Mouse (Mus musculus) thymus, adult 2 months (tissue): ENCODE results near the gene Pld6. TPM values are rescaled to one million over a fixed set of nuclear protein-coding genes. Genes with fewer than 3 reads are reported as not detected.
A peak's percentile ranks its signal among the peaks of the same experiment; 100 is the strongest.

Experiments used
- DNase-seq: peaks from one replicate; pipeline ENCODE4 v3.0.0; 2021
- H3K27ac ChIP-seq: fragments of 200-500 bp; 2 replicates; pipeline ENCODE4 v1.5.1; 2012; ENCODE audit warnings: low read length, control low read depth; ENCODE audit not compliant: control insufficient read depth, insufficient read depth
- H3K27me3 ChIP-seq: fragments of 200-500 bp; 2 replicates; pipeline ENCODE4 v1.6.1; 2012; ENCODE audit warnings: mild to moderate bottlenecking, low read length, moderate library complexity, mixed read lengths; ENCODE audit not compliant: control insufficient read depth, insufficient read depth
- H3K36me3 ChIP-seq: fragments of 200-500 bp; 2 replicates; pipeline ENCODE4 v1.6.1; 2012; ENCODE audit warnings: mild to moderate bottlenecking, low read length, moderate library complexity; ENCODE audit not compliant: control insufficient read depth, insufficient read depth
- H3K4me1 ChIP-seq: fragments of 200-500 bp; replicated peaks from 2 replicates; pipeline ENCODE4 v1.6.1; 2012; ENCODE audit warnings: low read length; ENCODE audit not compliant: control insufficient read depth, insufficient read depth
- H3K4me3 ChIP-seq: fragments of 200-500 bp; 2 replicates; pipeline ENCODE4 v1.5.1; 2012; ENCODE audit warnings: mild to moderate bottlenecking, low read length, control low read depth, moderate library complexity; ENCODE audit not compliant: control insufficient read depth, insufficient read depth
- CTCF ChIP-seq: fragments of 200-500 bp; IDR thresholded peaks from 2 replicates; pipeline ENCODE4 v1.5.1; 2012; ENCODE audit warnings: mild to moderate bottlenecking, control low read depth, low read length, moderate library complexity, borderline replicate concordance; ENCODE audit not compliant: control insufficient read depth, poor library complexity, insufficient read depth; ENCODE audit errors: extremely low read depth
- POLR2A ChIP-seq: fragments of 200-500 bp; IDR thresholded peaks from 2 replicates; pipeline ENCODE4 v1.6.1; 2012; ENCODE audit warnings: mild to moderate bottlenecking, low read length, control low read depth, moderate library complexity; ENCODE audit not compliant: control insufficient read depth, poor library complexity, insufficient read depth; ENCODE audit errors: extremely low read depth
- WGBS: fragments of 180-500 bp; shearing (Covaris S2); methylation state at CpG from one replicate; pipeline ENCODE4 v1.1.7; 2018; 5-methylcytosine and 5-hydroxymethylcytosine counted together
- polyA plus RNA-seq: library from polyadenylated mRNA; depleted of rRNA; stranded (reverse); fragments of >200 nt; gene quantifications from 2 replicates; pipeline ENCODE4 v1.2.3, GENCODE M21; 2012; rRNA removed

The Pld6 gene
- polyA plus RNA-seq: 1.8 and 2.0 TPM in 2 replicates

DNA sequence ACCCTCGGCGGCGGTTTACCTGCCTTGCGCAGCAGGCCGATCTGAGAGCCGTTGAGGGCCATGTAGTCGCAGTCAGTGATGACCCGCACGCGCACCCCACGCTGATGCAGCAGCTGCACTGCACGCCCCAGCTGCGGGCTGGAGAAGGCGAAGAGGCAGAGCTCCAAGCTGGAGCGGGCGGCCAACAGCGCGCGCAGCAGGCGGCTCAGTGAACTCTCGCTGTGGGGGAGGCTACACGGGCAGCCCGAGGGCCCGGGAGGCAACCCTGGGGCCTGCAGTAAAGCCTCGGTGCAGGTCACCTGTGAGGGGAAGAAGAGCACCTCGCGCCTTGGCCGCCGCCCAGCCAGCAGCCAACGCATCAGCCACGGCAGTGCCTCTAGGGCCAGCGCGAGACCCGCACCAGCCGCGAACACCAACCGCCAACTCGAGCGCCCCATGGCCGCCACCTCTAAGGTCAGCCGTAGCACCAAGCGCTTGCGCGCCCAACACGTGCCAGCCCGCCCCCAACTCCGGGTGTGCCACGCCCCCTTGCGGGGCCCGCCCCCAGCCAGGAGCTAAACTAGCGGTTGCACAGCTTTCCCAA lies at the start of gene Pld6:
Gene Pld6 (minus strand): TSS at position 447 of the 583 bp plus-strand sequence.
- WGBS: 2% methylated on average over 51 of the region's 51 CpGs
- no peak within 1 kb of the TSS for H3K27ac ChIP-seq
- peak; percentile 74 for DNase-seq

DNA sequence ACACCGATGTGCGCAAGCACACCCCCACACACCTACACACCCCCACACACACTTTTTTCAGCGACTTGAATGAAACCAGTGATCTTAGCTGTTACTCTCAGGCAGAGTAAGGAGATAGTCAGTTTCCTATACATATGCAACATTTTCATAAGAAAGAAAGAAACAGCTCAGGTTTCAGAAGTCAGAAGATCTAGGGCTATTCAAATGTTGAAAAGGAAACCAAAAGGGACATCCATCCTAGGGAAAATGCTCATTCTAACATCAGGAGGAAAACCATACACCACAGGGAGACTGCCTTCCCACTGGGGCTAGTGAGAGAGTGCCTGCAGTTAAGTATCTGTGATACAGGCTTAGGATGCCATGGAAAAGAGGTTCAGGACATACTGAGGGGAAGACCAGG lies 34.2 kb upstream of the Pld6 start:
- no peaks in the 10 kb centered on the region for H3K27me3 ChIP-seq
- H3K4me1 ChIP-seq: no peaks in the 10 kb centered on the region
- H3K27ac ChIP-seq: no peak overlapping the region
- WGBS: 94% methylated on average over 3 of the region's 3 CpGs
- no peak for DNase-seq
- TF ChIP-seq POLR2A (no peak), CTCF (no peak)
- H3K36me3 ChIP-seq: peaks cover 96% of the 10 kb centered on the region
- H3K4me3 ChIP-seq: no peak overlapping the region

More for the DNA sequence above, at the start of gene Pld6:
- TF ChIP-seq CTCF (no peak), POLR2A (no peak)
- Histone ChIP-seq H3K4me1 (peaks cover 9% of the 10 kb centered on the region), H3K27me3 (no peaks in the 10 kb centered on the region), H3K36me3 (peaks cover 6% of the 10 kb centered on the region), H3K4me3 (peak within 1 kb of the TSS; percentile 39)

DNA sequence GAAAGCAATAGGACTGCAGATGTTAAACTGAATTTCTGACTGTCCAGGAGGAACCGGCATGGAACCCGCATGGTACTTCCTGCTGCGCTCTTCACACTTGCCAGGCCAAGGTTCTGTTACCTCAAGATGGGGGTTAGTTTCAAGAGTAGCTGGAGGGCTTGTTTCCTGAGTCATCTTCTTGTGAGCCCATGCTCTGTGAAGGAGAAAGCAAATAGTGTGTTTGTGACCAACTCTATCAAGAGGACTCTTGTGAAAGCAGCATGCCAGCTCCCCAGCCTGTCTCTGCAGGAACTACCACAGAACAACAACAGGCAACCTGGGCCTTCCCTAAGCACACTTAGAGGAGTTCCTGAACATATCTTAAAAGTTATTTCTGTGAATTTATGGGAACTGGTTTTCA lies 30.5 kb upstream of the Pld6 start:
- Histone ChIP-seq H3K36me3 (peaks cover 62% of the 10 kb centered on the region), H3K27me3 (no peaks in the 10 kb centered on the region), H3K4me1 (no peaks in the 10 kb centered on the region), H3K4me3 (no peak overlapping the region), H3K27ac (no peak overlapping the region)
- no peak for DNase-seq
- TF ChIP-seq CTCF: no peak
- 94% methylated on average over 3 of the region's 3 CpGs for WGBS

DNA sequence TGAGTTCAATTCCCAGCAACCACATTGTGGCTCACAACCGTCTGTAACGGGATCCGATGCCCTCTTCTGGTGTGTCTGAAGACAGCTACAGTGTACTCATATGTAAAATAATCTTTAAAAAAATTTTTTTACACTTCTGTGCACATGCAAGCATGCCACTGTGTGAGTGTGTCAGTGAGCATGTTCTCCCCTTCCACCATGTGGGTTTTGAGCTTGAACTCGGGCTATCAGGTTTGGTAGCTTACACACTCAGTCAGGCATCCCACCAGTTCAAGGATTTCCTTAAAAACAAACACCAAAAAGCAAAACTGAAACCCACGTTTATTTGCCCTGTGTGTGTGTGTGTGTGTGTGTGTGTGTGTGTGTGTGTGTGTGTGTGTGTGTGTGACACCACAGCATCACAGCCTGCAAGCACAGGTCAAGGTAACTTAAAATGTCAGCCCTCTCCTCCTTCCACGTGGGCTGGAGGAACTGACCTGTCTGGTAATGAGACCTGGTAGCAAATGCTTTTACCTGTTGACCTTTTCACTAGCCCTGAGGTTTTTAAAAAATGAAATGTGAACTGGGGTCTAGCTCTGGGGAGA lies 28.1 kb upstream of the Pld6 start:
- TF ChIP-seq POLR2A (no peak), CTCF (no peak)
- WGBS: 86% methylated on average over 6 of the region's 6 CpGs
- H3K4me3 ChIP-seq: no peak overlapping the region
- DNase-seq: no peak
- H3K36me3 ChIP-seq: peaks cover 39% of the 10 kb centered on the region
- H3K27me3 ChIP-seq: no peaks in the 10 kb centered on the region
- no peaks in the 10 kb centered on the region; the same call in 1 of the 2 replicates for H3K4me1 ChIP-seq
- H3K27ac ChIP-seq: no peak overlapping the region

DNA sequence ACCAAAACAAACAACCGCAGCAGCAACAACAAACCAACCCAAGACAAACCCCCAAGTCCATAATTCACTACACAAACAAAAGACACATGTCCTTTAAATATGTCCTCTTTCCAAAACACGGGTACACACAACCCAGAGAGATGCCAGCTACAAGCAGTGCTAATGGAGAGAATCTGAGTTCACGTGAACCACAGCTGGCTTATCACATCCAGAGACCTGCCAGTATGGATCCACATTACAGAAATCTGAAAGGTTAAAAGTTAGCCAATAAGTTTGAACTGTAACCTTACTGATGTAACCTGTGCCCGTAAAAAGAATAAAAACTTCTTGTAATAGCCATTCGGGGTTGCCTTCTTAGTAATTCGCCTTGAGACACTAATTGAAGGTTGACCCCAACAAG lies 27.5 kb upstream of the Pld6 start:
- no peaks in the 10 kb centered on the region for H3K27me3 ChIP-seq
- DNase-seq: no peak
- TF ChIP-seq POLR2A (no peak), CTCF (no peak)
- H3K36me3 ChIP-seq: peaks cover 32% of the 10 kb centered on the region
- H3K4me3 ChIP-seq: no peak overlapping the region
- H3K27ac ChIP-seq: no peak overlapping the region
- no peaks in the 10 kb centered on the region; the same call in 1 of the 2 replicates for H3K4me1 ChIP-seq
- 97% methylated on average over 6 of the region's 6 CpGs for WGBS

DNA sequence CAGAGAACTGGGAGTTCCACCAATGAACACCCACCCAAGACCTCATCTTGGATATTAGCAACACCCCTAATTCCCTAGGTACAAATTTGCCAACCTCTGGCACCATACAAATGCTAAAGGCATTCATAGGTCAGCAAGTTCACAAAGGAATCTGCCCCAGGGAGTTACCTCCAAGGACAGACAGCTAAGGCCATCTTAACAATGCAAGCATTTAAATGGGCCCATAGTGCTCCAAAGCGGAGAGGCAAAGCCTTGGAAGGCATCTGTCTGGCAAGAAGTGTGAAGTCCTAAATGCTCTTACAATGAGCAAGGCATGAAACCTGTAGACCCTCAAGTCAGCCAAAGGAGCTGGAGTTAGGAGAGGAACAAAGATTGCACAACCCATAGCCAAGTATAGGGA lies 26.9 kb upstream of the Pld6 start:
- Histone ChIP-seq H3K27ac (no peak overlapping the region), H3K4me3 (no peak overlapping the region), H3K27me3 (no peaks in the 10 kb centered on the region), H3K36me3 (peaks cover 26% of the 10 kb centered on the region), H3K4me1 (no peaks in the 10 kb centered on the region; the same call in 1 of the 2 replicates)
- DNase-seq: no peak
- no peak for TF ChIP-seq POLR2A
- 100% methylated on average over 1 of the region's 1 CpGs for WGBS

DNA sequence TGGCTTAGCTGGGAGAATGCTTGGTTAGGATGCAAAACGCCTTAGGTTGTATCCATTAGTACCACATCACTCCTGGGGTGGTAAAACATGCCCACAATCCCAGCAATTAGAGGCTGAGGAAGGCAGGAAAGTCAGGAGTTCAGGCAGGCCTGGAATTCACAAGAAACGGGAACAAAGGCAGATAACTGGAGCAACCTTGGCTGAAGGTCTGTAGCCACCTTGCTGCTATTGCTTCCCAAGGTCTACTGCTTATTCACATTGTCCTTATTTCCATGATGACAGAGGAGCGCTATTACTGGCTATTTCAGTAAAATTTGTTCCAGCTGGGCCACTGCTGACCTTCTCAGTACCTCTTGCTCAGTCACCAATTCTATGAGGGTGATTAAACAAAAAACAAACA lies 25.8 kb upstream of the Pld6 start:
- WGBS: 93% methylated on average over 3 of the region's 3 CpGs
- Histone ChIP-seq H3K27me3 (no peaks in the 10 kb centered on the region), H3K4me3 (no peak overlapping the region), H3K36me3 (peaks cover 16% of the 10 kb centered on the region), H3K27ac (no peak overlapping the region), H3K4me1 (peaks cover 6% of the 10 kb centered on the region)
- no peak for DNase-seq
- no peak for TF ChIP-seq POLR2A
- TF ChIP-seq CTCF: no peak
